Mouse (Mus musculus) olfactory bulb, adult 2 months (tissue): Measurements from ENCODE around the gene Myo1a. TPM values are rescaled to one million over a fixed set of nuclear protein-coding genes. Genes with fewer than 3 reads are reported as not detected.
"Not testable (repeated sequence)": the region's sequence is repeated elsewhere in the genome, so short reads cannot be mapped to it uniquely, and the experiment has no call there.

Experiments
- H3K27ac ChIP-seq: fragments of 200-500 bp; 2 replicates; pipeline ENCODE4 v1.5.1; 2012; ENCODE audit warnings: low read depth, low read length; ENCODE audit not compliant: insufficient read depth
- H3K4me1 ChIP-seq: fragments of 200-500 bp; 2 replicates; pipeline ENCODE4 v1.6.1; 2012; ENCODE audit warnings: low read length; ENCODE audit not compliant: control insufficient read depth, insufficient read depth
- H3K4me3 ChIP-seq: fragments of 200-500 bp; 2 replicates; pipeline ENCODE4 v1.5.1; 2012; ENCODE audit warnings: mild to moderate bottlenecking, low read depth, low read length, moderate library complexity; ENCODE audit not compliant: insufficient read depth
- CTCF ChIP-seq: fragments of 200-500 bp; IDR thresholded peaks from 2 replicates; pipeline ENCODE4 v1.5.1; 2012; ENCODE audit warnings: low read depth, mild to moderate bottlenecking, low read length, moderate library complexity; ENCODE audit not compliant: insufficient read depth
- POLR2A ChIP-seq: fragments of 200-500 bp; IDR thresholded peaks from 2 replicates; pipeline ENCODE4 v1.6.1; 2012; ENCODE audit warnings: mild to moderate bottlenecking, low read depth, low read length, moderate library complexity; ENCODE audit not compliant: insufficient read depth
- WGBS: fragments of 180-500 bp; shearing (Covaris S2); methylation state at CpG from one replicate; pipeline ENCODE4 v1.1.7; 2018; 5-methylcytosine and 5-hydroxymethylcytosine counted together
- polyA plus RNA-seq: library from polyadenylated mRNA; stranded (reverse); fragments of >200 nt; gene quantifications from 2 replicates; pipeline ENCODE4 v1.2.4, GENCODE M21; 2012; ENCODE audit warnings: low replicate concordance; ENCODE audit not compliant: missing spikeins, insufficient read depth, insufficient read length

Gene Myo1a
- polyA plus RNA-seq, result not detected in 2 replicates

GRCm38 (mm10) chr10:127704766-127705220, at the start of gene Myo1a:
TSS of gene Myo1a (plus strand) at chr10:127705170.
- no peak within 1 kb of the TSS for H3K27ac ChIP-seq
- WGBS, result 78% methylated on average over 2 of the region's 2 CpGs
- TF ChIP-seq CTCF (no peak), POLR2A (no peak)
- H3K4me3 ChIP-seq, result no peak within 1 kb of the TSS
- H3K4me1 ChIP-seq, result no peaks in the 10 kb centered on the region

GRCm38 (mm10) chr10:127657617-127658016, 47.4 kb upstream of the Myo1a start:
- WGBS, result 60% methylated on average over 6 of the region's 6 CpGs
- peaks cover 30% of the 10 kb centered on the region for H3K4me1 ChIP-seq
- not testable (repeated sequence) for H3K4me3 ChIP-seq, H3K27ac ChIP-seq

GRCm38 (mm10) chr10:127658076-127658475, 46.9 kb upstream of the Myo1a start:
- H3K27ac ChIP-seq, result no peak overlapping the region
- H3K4me3 ChIP-seq, result no peak overlapping the region
- peaks cover 35% of the 10 kb centered on the region for H3K4me1 ChIP-seq
- TF ChIP-seq CTCF (no peak), POLR2A (no peak)
- 37% methylated on average over 6 of the region's 6 CpGs for WGBS

- WGBS, result 39% methylated on average over 1 of the region's 1 CpGs
- no peak overlapping the region for H3K4me3 ChIP-seq
- H3K4me1 ChIP-seq, result peaks cover 48% of the 10 kb centered on the region
- TF ChIP-seq POLR2A (no peak), CTCF (no peak)
- H3K27ac ChIP-seq, result no peak overlapping the region
Observed at GRCm38 (mm10) chr10:127659551-127659950, 45.4 kb upstream of the Myo1a start.

GRCm38 (mm10) chr10:127661291-127661914, 43.6 kb upstream of the Myo1a start:
- WGBS, result 30% methylated on average over 14 of the region's 14 CpGs
- H3K27ac ChIP-seq, result peak overlapping the region; percentile 79
- H3K4me1 ChIP-seq, result peaks cover 60% of the 10 kb centered on the region
- TF ChIP-seq POLR2A (no peak), CTCF (no peak)
- peak overlapping the region; percentile 24 for H3K4me3 ChIP-seq

GRCm38 (mm10) chr10:127661915-127662663, 42.9 kb upstream of the Myo1a start:
- peak overlapping the region; percentile 79 for H3K27ac ChIP-seq
- 6% methylated on average over 16 of the region's 16 CpGs for WGBS

GRCm38 (mm10) chr10:127662666-127663253, 42.2 kb upstream of the Myo1a start:
- H3K4me1 ChIP-seq, result peaks cover 70% of the 10 kb centered on the region
- peak overlapping the region; percentile 79 for H3K27ac ChIP-seq
- peak overlapping the region; percentile 20 for H3K4me3 ChIP-seq
- no peak for TF ChIP-seq POLR2A
- peak; percentile 41; the same call in 1 of the 2 replicates for TF ChIP-seq CTCF
- WGBS, result 42% methylated on average over 19 of the region's 19 CpGs

More at GRCm38 (mm10) chr10:127661915-127662663, 42.9 kb upstream of the Myo1a start:
- Histone ChIP-seq H3K4me3 (peak overlapping the region; percentile 24), H3K4me1 (peaks cover 64% of the 10 kb centered on the region)
- no peak for TF ChIP-seq POLR2A
- no peak for TF ChIP-seq CTCF

- TF ChIP-seq POLR2A (no peak), CTCF (no peak)
- Histone ChIP-seq H3K4me3 (no peak overlapping the region), H3K4me1 (peaks cover 73% of the 10 kb centered on the region), H3K27ac (peak overlapping the region; percentile 18; the same call in 1 of the 2 replicates)
- 44% methylated on average over 5 of the region's 5 CpGs for WGBS
Observed at GRCm38 (mm10) chr10:127663590-127663989, 41.4 kb upstream of the Myo1a start.

GRCm38 (mm10) chr10:127664166-127664565, 40.8 kb upstream of the Myo1a start:
- 53% methylated on average over 16 of the region's 16 CpGs for WGBS
- Histone ChIP-seq H3K4me3 (peak overlapping the region; percentile 64), H3K27ac (peak overlapping the region; percentile 18; the same call in 1 of the 2 replicates), H3K4me1 (peaks cover 79% of the 10 kb centered on the region)
- TF ChIP-seq CTCF (no peak), POLR2A (no peak)
